ENCODE assay signal across 8 mouse cellular contexts in the genomic region with DNA sequence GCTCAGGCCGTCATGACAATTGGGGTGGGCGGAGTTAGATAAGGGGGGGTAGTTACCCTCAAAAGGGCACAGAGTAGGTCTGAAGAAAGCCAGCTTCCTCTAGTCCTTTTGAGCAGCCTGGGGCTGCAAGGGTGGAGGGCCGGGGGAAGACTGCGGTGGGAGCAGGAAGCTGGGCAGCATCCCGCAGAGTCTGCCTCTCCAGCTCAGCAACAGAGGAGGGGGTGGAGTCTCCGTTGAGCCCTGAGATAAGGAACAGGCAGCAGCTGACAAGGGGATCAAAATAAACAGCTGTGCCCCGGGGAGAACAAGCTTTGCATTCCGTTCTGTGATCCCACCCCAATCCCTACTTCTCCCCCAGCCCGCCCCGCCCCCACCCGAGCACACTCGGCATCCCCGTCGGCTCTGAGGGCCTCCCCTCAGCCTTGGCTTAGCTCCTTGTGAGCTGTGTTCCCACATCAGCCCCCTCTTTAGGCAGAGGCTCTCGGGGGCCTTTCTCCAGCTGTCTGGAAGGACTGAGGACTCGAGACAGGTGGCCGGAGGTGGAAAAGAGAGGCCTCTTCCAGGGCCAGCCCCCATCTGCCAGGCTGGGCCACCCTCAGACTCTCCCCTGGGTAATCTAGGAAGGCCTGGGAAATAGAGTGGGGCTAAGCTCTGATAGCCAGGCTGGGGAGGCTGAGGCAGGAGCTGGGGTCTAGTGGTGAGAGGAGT. TPM values are rescaled to one million over a fixed set of nuclear protein-coding genes. Genes with fewer than 3 reads are reported as not detected.
DNase-seq lines count a peak whose midpoint lies in the region; ATAC-seq and TF ChIP-seq lines count a peak whose summit lies in the region.

No protein-coding gene starts in this region.

- H3K4me2 ChIP-seq in forebrain, embryonic 16.5 days (ENCODE audit: low read length) = peak overlapping the region; percentile 46
- H3K4me2 ChIP-seq in hindbrain, embryonic 15.5 days = peak overlapping the region; percentile 46
- H3K4me2 ChIP-seq in myocyte (ENCODE audit: low read depth) = peak overlapping the region; percentile 76

- no peak for TF ChIP-seq CTCF in liver, adult 2 months (IDR thresholded peaks at IDR 0.05; ENCODE audit: low read depth, low read length)
- no peak for TF ChIP-seq CTCF in testis, adult 2 months (IDR thresholded peaks at IDR 0.05; ENCODE audit: control insufficient read depth, insufficient read depth, insufficient replicate concordance, low read depth, low read length)

- DNase-seq in adrenal gland, adult (ENCODE audit: inconsistent age in 2 of 2, low spot score in 1 of 2) = peak; percentile 71 to 84
- DNase-seq in adrenal gland, adult 8-10 months = no peak
- DNase-seq in adrenal gland, postnatal 36 days = peak; percentile 60 to 79
- no peak for DNase-seq in liver, adult 2 months (ENCODE audit: extremely low read depth, low read depth, low spot score)

- ATAC-seq in forebrain, embryonic 16.5 days = peak; percentile 91
- ATAC-seq in hindbrain, embryonic 15.5 days (ENCODE audit: low FRiP score, low read depth) = peak; percentile 85

- peak overlapping the region; percentile 82 for H3K27ac ChIP-seq in forebrain, embryonic 16.5 days (ENCODE audit: low read length)
- peak overlapping the region; percentile 70 for H3K27ac ChIP-seq in hindbrain, embryonic 15.5 days (replicated peaks)
- H3K27ac ChIP-seq in liver, adult 2 months (replicated peaks; ENCODE audit: insufficient read depth, low read depth, low read length) = no peak overlapping the region; the same call in 1 of the 2 replicates
- H3K27ac ChIP-seq in testis, adult 2 months (ENCODE audit: control insufficient read depth, insufficient read depth, low read depth, low read length) = peak overlapping the region; percentile 65; the same call in 1 of the 2 replicates

- H3ac ChIP-seq in myocyte (ENCODE audit: control insufficient read depth, insufficient read length) = no peak overlapping the region

- 1% methylated on average over 16 of the region's 17 CpGs for WGBS in forebrain, embryonic 16.5 days
- WGBS in hindbrain, embryonic 15.5 days = 2% methylated on average over 17 of the region's 17 CpGs
- WGBS in liver, adult 2 months = 56% methylated on average over 17 of the region's 17 CpGs

- TF ChIP-seq POLR2A in liver, adult 2 months (IDR thresholded peaks at IDR 0.05; ENCODE audit: extremely low read depth, insufficient read depth, low read length) = no peak
- peak; percentile 43 for TF ChIP-seq POLR2A in myocyte (IDR thresholded peaks at IDR 0.05; ENCODE audit: insufficient read length, low read depth)
- TF ChIP-seq POLR2A in testis, adult 2 months (IDR thresholded peaks at IDR 0.05; ENCODE audit: control insufficient read depth, low read depth, low read length) = no peak

- no peaks in the 10 kb centered on the region for H3K9me3 ChIP-seq in forebrain, embryonic 16.5 days (ENCODE audit: control insufficient read depth, low read length)
- no peaks in the 10 kb centered on the region for H3K9me3 ChIP-seq in hindbrain, embryonic 15.5 days

- peaks cover 3% of the 10 kb centered on the region; the same call in 1 of the 2 replicates for H3K79me2 ChIP-seq in liver, adult 2 months (ENCODE audit: control insufficient read depth, insufficient read depth, low read length)
- no peaks in the 10 kb centered on the region for H3K79me2 ChIP-seq in myocyte (ENCODE audit: control insufficient read depth, insufficient read depth)

- H3K27me3 ChIP-seq in forebrain, embryonic 16.5 days (replicated peaks; ENCODE audit: control insufficient read depth, insufficient read depth, low read length) = no peaks in the 10 kb centered on the region
- H3K27me3 ChIP-seq in hindbrain, embryonic 15.5 days = no peaks in the 10 kb centered on the region
- no peaks in the 10 kb centered on the region for H3K27me3 ChIP-seq in liver, adult 2 months (ENCODE audit: control insufficient read depth, insufficient read depth, low read length)
- H3K27me3 ChIP-seq in myocyte (ENCODE audit: control insufficient read depth, insufficient read depth, insufficient read length) = no peaks in the 10 kb centered on the region
- H3K27me3 ChIP-seq in testis, adult 2 months (ENCODE audit: control insufficient read depth, insufficient read depth, low read length) = no peaks in the 10 kb centered on the region

- no peaks in the 10 kb centered on the region for H3K36me3 ChIP-seq in forebrain, embryonic 16.5 days (ENCODE audit: control insufficient read depth, insufficient read depth)
- no peaks in the 10 kb centered on the region for H3K36me3 ChIP-seq in hindbrain, embryonic 15.5 days
- H3K36me3 ChIP-seq in liver, adult 2 months (ENCODE audit: control insufficient read depth, insufficient read depth, low read length) = no peaks in the 10 kb centered on the region
- no peaks in the 10 kb centered on the region for H3K36me3 ChIP-seq in myocyte (ENCODE audit: control insufficient read depth, insufficient read depth)
- H3K36me3 ChIP-seq in testis, adult 2 months (ENCODE audit: control insufficient read depth, insufficient read depth, low read length) = no peaks in the 10 kb centered on the region

- peak overlapping the region; percentile 54 for H3K9ac ChIP-seq in forebrain, embryonic 16.5 days (replicated peaks; ENCODE audit: low read depth, low read length)
- peak overlapping the region; percentile 17; the same call in 1 of the 2 replicates for H3K9ac ChIP-seq in hindbrain, embryonic 15.5 days
- peak overlapping the region; percentile 39; the same call in 1 of the 2 replicates for H3K9ac ChIP-seq in liver, adult 2 months (ENCODE audit: low read depth, low read length)

- H3K4me1 ChIP-seq in forebrain, embryonic 16.5 days (replicated peaks; ENCODE audit: control insufficient read depth, insufficient read depth, low read length) = peaks cover 10% of the 10 kb centered on the region
- peaks cover 17% of the 10 kb centered on the region for H3K4me1 ChIP-seq in hindbrain, embryonic 15.5 days (replicated peaks)
- peaks cover 6% of the 10 kb centered on the region; the same call in 1 of the 2 replicates for H3K4me1 ChIP-seq in liver, adult 2 months (ENCODE audit: control insufficient read depth, insufficient read depth, low read length)
- peaks cover 3% of the 10 kb centered on the region; the same call in 1 of the 2 replicates for H3K4me1 ChIP-seq in testis, adult 2 months (ENCODE audit: control insufficient read depth, insufficient read depth, low read length)

- H3K4me3 ChIP-seq in forebrain, embryonic 16.5 days (replicated peaks; ENCODE audit: low read length) = peak overlapping the region; percentile 29
- H3K4me3 ChIP-seq in hindbrain, embryonic 15.5 days = peak overlapping the region; percentile 11; the same call in 1 of the 2 replicates
- peak overlapping the region; percentile 38; the same call in 1 of the 2 replicates for H3K4me3 ChIP-seq in liver, adult 2 months (ENCODE audit: insufficient read depth, low read depth, low read length)
- H3K4me3 ChIP-seq in myocyte = no peak overlapping the region
- H3K4me3 ChIP-seq in testis, adult 2 months (ENCODE audit: control insufficient read depth, low read depth, low read length) = no peak overlapping the region

TF ChIP-seq in myocyte, 11 proteins besides CTCF, POLR2A, EP300 and RAD21:
- TF ChIP-seq TCF12 (IDR thresholded peaks at IDR 0.05; ENCODE audit: insufficient read depth, poor library complexity, severe bottlenecking) = peak; percentile 89
- peak; percentile 16 for TF ChIP-seq TCF3 (IDR thresholded peaks at IDR 0.05; ENCODE audit: insufficient read length, low read depth)
- no peak for TF ChIP-seq POLR2AphosphoS2 (IDR thresholded peaks at IDR 0.05; ENCODE audit: insufficient read length, low read depth)
- peak; percentile 82 to 87 (median 86) for TF ChIP-seq MYOD1 (IDR thresholded peaks at IDR 0.05; ENCODE audit: control insufficient read depth in 1 of 3, insufficient read length in 2 of 3, low read depth in 2 of 3)
- peak; percentile 57 to 94 (median 80) for TF ChIP-seq MYOG (IDR thresholded peaks at IDR 0.05; ENCODE audit: control insufficient read depth in 1 of 3, insufficient read depth in 1 of 3, insufficient read length in 2 of 3, low read depth in 2 of 3)

RNA-seq across cellular contexts. Expression of a gene that starts 16.9 kb away (rescaled TPM):
- 100 to 1,000 TPM; 350 to 623 (median 446) TPM for total RNA-seq in adrenal gland, adult 8-10 months (2022)
- total RNA-seq in adrenal gland, postnatal 36 days (2021) = 100 to 1,000 TPM; 408 to 430 TPM
- 58.5 and 66.0 TPM in 2 replicates for polyA plus RNA-seq in forebrain, embryonic 16.5 days (2015; fragmentation: Nextera tagmentation; extraction: Ambion mirVana)
- polyA plus RNA-seq in hindbrain, embryonic 15.5 days (2015; fragmentation: Nextera tagmentation; extraction: Ambion mirVana) = 88.8 and 91.0 TPM in 2 replicates
- total RNA-seq in liver, adult 2 months (2014; rRNA removed) = 16.8 and 23.4 TPM in 2 replicates
- 39.1 and 41.8 TPM in 2 replicates for polyA plus RNA-seq in liver, adult 2 months (2012; rRNA removed)
- 858 TPM for polyA plus RNA-seq in myocyte (2012; fragmentation: generic; extraction: Trizol)
- 253 and 256 TPM in 2 replicates for polyA plus RNA-seq in testis, adult 2 months (2012; rRNA removed)

RNA-seq across cellular contexts. Expression of a gene that starts 19.6 kb away (rescaled TPM):
- total RNA-seq in adrenal gland, adult 8-10 months (2022) = 10 to 100 TPM; 22.8 to 29.9 (median 25.9) TPM
- 10 to 100 TPM; 18.5 to 21.2 TPM for total RNA-seq in adrenal gland, postnatal 36 days (2021)
- polyA plus RNA-seq in forebrain, embryonic 16.5 days (2015; fragmentation: Nextera tagmentation; extraction: Ambion mirVana) = 24.9 and 25.7 TPM in 2 replicates
- 21.0 and 22.5 TPM in 2 replicates for polyA plus RNA-seq in hindbrain, embryonic 15.5 days (2015; fragmentation: Nextera tagmentation; extraction: Ambion mirVana)
- total RNA-seq in liver, adult 2 months (2014; rRNA removed) = 8.2 and 8.7 TPM in 2 replicates
- polyA plus RNA-seq in liver, adult 2 months (2012; rRNA removed) = 7.8 and 9.6 TPM in 2 replicates
- 13.4 TPM for polyA plus RNA-seq in myocyte (2012; fragmentation: generic; extraction: Trizol)
- 15.3 and 17.3 TPM in 2 replicates for polyA plus RNA-seq in testis, adult 2 months (2012; rRNA removed)

Comparison
In these comparisons a context has a peak if more than half of its experiments do, and no peak if none do; other contexts are left out.
1. DNase-seq: peak in adrenal gland, adult (2 of 2) and adrenal gland, postnatal 36 days (2 of 2); none in adrenal gland, adult 8-10 months (single experiment) and liver, adult 2 months (single experiment).
2. H3K4me3 ChIP-seq: peak in forebrain, embryonic 16.5 days (single experiment), hindbrain, embryonic 15.5 days (single experiment) and liver, adult 2 months (single experiment); none in myocyte (single experiment) and testis, adult 2 months (single experiment).
3. Peak in every context shown above with its lines, with median percentiles within 50 percentile points of each other: H3K4me2 ChIP-seq and H3K9ac ChIP-seq.